Mouse (Mus musculus) lung, embryonic 14.5 days (tissue): ENCODE measurements around the gene Pomp. TPM values are rescaled to one million over a fixed set of nuclear protein-coding genes. Genes with fewer than 3 reads are reported as not detected.

ENCODE experiments used
- ATAC-seq: fragments of 200-750 bp; cut with Nextera tagmentation; 2 replicates; pipeline ENCODE4 v1.8.0; 2017; ENCODE audit warnings: mild to moderate bottlenecking, moderate TSS enrichment, moderate library complexity; ENCODE audit not compliant: insufficient read depth
- DNase-seq: peaks from one replicate; pipeline ENCODE4 v3.0.0-alpha.2; 2015
- H3K27ac ChIP-seq: fragments of 300-500 bp; sonication (generic); 2 replicates; pipeline ENCODE4 v1.5.1; 2014; ENCODE audit warnings: low read depth, mild to moderate bottlenecking, moderate library complexity
- H3K27me3 ChIP-seq: fragments of 300-500 bp; sonication (generic); 2 replicates; pipeline ENCODE4 v1.6.1; 2014; ENCODE audit warnings: low read length, control low read depth; ENCODE audit not compliant: insufficient read depth
- H3K36me3 ChIP-seq: fragments of 300-500 bp; sonication (generic); 2 replicates; pipeline ENCODE4 v1.6.1; 2014; ENCODE audit warnings: control low read depth; ENCODE audit not compliant: insufficient read depth
- H3K4me1 ChIP-seq: fragments of 300-500 bp; sonication (generic); 2 replicates; pipeline ENCODE4 v1.6.1; 2014; ENCODE audit warnings: antibody characterized with exemption, control low read depth; ENCODE audit not compliant: insufficient read depth
- H3K4me2 ChIP-seq: fragments of 300-500 bp; sonication (generic); 2 replicates; pipeline ENCODE4 v1.6.1; 2014; ENCODE audit warnings: mild to moderate bottlenecking
- H3K4me3 ChIP-seq: fragments of 300-500 bp; sonication (generic); 2 replicates; pipeline ENCODE4 v1.5.1; 2014; ENCODE audit warnings: low read depth, low read length
- H3K9ac ChIP-seq: fragments of 300-500 bp; sonication (generic); 2 replicates; pipeline ENCODE4 v1.6.1; 2014
- H3K9me3 ChIP-seq: fragments of 300-500 bp; sonication (generic); 2 replicates; pipeline ENCODE4 v1.6.1; 2016; ENCODE audit warnings: low read depth, low read length, control low read depth
- CTCF ChIP-seq: IDR thresholded peaks from 2 replicates; pipeline ENCODE4 v1.5.1; 2016; ENCODE audit warnings: antibody characterized with exemption, low read depth
- whole genome bisulfite sequencing: fragments of 180-500 bp; shearing (Covaris S2); extraction: QIAGEN DNeasy Blood & Tissue Kit; methylation state at CpG from one replicate; pipeline ENCODE4 v1.1.7; 2014; 5-methylcytosine and 5-hydroxymethylcytosine counted together
- polyA plus RNA-seq: library from polyadenylated mRNA; unstranded; fragments of >200 nt; fragmentation: Nextera tagmentation; extraction: Ambion mirVana; gene quantifications from 2 replicates; pipeline ENCODE4 v1.2.1, GENCODE M21; 2014

The Pomp gene
- polyA plus RNA-seq, 1 experiment from 2014 or later = 506 TPM

DNA sequence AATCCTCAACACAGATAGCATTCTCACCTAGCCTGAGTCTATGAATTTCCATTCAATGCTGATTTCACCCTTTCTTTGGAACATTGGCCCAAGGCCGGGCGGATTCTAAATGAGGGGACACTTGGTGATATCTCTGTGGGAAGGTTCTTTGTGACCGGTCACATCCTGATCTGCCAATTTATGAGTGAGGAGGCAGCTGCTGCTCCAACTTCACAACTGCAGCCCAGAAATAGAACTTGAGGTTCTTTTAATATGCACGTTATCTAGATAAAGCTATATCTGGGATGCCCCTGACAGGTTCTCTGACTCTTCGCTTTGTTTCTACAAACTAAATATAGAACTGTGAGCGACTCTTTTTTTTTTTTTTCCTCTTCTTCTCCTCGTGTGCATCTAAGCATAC is 10.1 kb upstream of the Pomp start:
- Histone ChIP-seq H3K27me3 (no peaks in the 10 kb centered on the region), H3K9ac (no peak overlapping the region), H3K27ac (no peak overlapping the region), H3K4me2 (no peak overlapping the region), H3K9me3 (no peaks in the 10 kb centered on the region), H3K4me3 (no peak overlapping the region), H3K4me1 (no peaks in the 10 kb centered on the region), H3K36me3 (no peaks in the 10 kb centered on the region)
- TF ChIP-seq CTCF = no peak
- ATAC-seq = no peak
- DNase-seq = no peak
- WGBS = 50% methylated on average over 7 of the region's 7 CpGs

DNA sequence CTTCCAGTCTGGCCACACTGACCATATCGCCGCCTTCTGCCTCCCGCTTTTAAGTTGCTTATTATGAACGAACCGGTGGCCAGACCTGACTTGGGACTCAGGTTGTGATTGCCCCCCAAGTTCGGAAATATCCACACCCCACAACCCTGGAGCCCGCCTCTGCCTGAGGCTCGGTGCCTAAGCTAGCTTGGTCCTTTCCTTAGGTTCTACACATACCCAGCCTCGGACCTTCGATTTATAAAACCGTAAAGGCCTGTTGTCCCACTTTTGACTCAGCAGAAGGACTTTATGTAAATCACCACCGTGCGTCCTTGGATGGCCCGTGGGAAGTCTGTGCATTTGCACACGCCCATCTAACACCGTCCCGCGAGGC is 199 bp upstream of the Pomp start:
- peak overlapping the region; percentile 94 for H3K4me2 ChIP-seq
- no peaks in the 10 kb centered on the region for H3K27me3 ChIP-seq
- H3K4me3 ChIP-seq = peak overlapping the region; percentile 96
- no peaks in the 10 kb centered on the region for H3K9me3 ChIP-seq
- peaks cover 24% of the 10 kb centered on the region for H3K36me3 ChIP-seq
- 1% methylated on average over 18 of the region's 18 CpGs for WGBS
- H3K9ac ChIP-seq = peak overlapping the region; percentile 84
- TF ChIP-seq CTCF = no peak
- DNase-seq (no peak), ATAC-seq (no peak)
- H3K4me1 ChIP-seq = peaks cover 5% of the 10 kb centered on the region
- H3K27ac ChIP-seq = peak overlapping the region; percentile 76

DNA sequence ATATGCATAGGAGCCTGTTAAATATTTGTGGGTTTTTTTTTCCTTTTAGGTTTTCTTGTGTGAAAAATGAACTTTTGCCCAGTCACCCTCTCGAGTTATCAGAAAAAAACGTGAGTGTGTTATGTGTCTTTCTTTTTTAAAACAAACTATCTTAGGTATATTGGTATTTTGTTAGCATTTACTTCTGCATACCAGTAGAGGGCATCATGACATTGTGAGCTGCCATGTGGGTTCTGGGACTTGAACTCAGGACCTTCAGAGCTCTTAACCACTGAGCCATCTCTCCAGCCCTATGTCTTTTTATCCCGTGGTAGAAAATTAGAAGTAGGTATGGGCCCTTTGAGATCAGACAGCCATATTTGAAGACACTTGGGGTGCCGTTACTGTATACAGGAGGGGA is 8.4 kb downstream of the Pomp start:
- H3K4me1 ChIP-seq = no peaks in the 10 kb centered on the region
- no peaks in the 10 kb centered on the region for H3K27me3 ChIP-seq
- DNase-seq = no peak
- peaks cover 87% of the 10 kb centered on the region for H3K36me3 ChIP-seq
- 86% methylated on average over 4 of the region's 4 CpGs for WGBS
- TF ChIP-seq CTCF = 0 out of 2 replicates have a peak, but pooled peaks have one; percentile 33
- H3K9me3 ChIP-seq = no peaks in the 10 kb centered on the region
- no peak overlapping the region for H3K4me2 ChIP-seq
- H3K4me3 ChIP-seq = no peak overlapping the region
- no peak overlapping the region for H3K9ac ChIP-seq
- no peak overlapping the region for H3K27ac ChIP-seq
- ATAC-seq = no peak

DNA sequence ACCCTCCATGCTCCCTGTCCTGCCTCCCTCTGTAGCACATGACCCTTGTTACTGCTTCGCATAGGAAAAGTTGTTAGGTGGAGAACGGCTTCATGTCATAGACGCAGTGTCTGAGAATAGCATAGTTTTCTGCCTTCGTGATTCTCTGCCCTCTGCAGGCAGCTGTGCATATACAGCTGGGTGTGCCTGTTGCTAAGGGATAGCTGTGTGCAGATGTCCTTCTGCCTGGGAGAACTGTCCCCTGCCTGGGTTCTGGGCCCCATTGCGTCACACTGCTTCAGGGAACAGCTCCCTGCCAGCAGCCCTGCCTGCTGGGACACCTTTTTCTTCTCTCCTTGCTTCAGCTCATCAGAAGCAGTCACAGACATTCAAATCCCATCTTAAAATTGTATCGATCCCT is 9.3 kb downstream of the Pomp start:
- no peaks in the 10 kb centered on the region for H3K4me1 ChIP-seq
- 72% methylated on average over 6 of the region's 6 CpGs for WGBS
- ATAC-seq (peak; percentile 39; the same call in 1 of the 2 replicates), DNase-seq (peak; percentile 43)
- H3K27me3 ChIP-seq = no peaks in the 10 kb centered on the region
- peak; percentile 10; the same call in 1 of the 2 replicates for TF ChIP-seq CTCF
- H3K4me2 ChIP-seq = no peak overlapping the region
- H3K9me3 ChIP-seq = no peaks in the 10 kb centered on the region
- no peak overlapping the region for H3K9ac ChIP-seq
- peak overlapping the region; percentile 66 for H3K27ac ChIP-seq
- peaks cover 87% of the 10 kb centered on the region for H3K36me3 ChIP-seq
- H3K4me3 ChIP-seq = no peak overlapping the region

DNA sequence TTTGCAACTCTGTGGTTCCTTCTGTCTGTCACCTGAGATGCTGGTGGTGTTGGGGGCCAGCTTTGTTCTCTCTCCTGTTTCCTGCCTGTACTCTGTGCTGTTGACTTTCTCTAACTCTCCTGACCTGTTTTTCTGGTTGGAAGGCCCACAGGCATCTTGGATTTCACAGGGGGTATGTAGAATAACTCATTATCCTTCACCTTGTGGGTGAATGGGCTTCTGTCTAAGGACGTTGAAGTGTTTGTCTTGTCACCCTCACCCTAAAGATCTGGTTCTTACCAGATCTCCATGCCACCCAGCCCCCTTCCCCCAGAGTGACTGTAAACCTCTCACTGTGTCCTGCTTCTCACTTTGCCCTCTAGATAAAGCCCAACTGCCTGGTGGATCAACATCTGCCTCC is 10.0 kb downstream of the Pomp start:
- Histone ChIP-seq H3K4me3 (no peak overlapping the region), H3K9me3 (no peaks in the 10 kb centered on the region), H3K9ac (no peak overlapping the region), H3K4me2 (no peak overlapping the region), H3K36me3 (peaks cover 89% of the 10 kb centered on the region), H3K27me3 (no peaks in the 10 kb centered on the region), H3K4me1 (no peaks in the 10 kb centered on the region), H3K27ac (peak overlapping the region; percentile 66)
- DNase-seq (peak; percentile 66), ATAC-seq (peak; percentile 80)
- WGBS = 67% methylated on average over 1 of the region's 1 CpGs
- TF ChIP-seq CTCF = no peak

DNA sequence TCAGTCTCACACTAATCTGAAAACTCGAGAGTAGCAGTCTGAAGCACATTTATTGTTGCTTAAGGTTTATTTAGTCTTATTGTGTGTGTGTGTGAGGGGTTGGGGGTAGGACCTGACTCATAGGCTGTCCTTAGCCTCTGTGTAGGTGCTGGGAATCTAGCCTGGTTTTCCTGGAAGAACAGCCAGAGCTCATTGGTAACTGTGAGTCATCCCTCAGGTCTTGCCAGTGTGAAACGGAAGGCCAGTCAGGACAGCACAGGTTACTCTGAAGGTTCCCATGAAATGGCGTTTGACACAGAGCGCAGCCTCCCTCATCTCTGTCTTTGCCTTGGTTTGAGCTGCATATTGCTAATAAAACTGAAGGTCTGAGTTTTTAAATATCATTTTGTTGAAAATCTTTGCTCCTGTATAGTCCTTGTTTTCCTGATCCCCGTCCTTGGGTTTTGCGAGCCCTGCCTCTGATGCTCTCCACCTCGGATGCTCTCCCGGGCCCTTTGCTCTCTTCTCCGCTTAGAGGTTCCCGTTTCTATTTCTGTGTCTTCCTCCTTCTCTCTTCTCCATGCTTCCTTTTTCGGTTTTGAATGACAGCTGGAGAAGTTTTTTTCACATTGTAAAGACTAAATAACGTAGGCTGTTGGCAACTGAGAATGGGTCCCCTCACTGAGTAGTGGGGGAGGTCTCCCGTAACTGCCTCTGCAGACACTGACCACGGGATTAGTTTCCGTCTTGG is 11.0 kb downstream of the Pomp start:
- no peak overlapping the region for H3K4me3 ChIP-seq
- H3K27ac ChIP-seq = peak overlapping the region; percentile 48; the same call in 1 of the 2 replicates
- TF ChIP-seq CTCF = no peak
- no peaks in the 10 kb centered on the region for H3K27me3 ChIP-seq
- ATAC-seq (no peak), DNase-seq (no peak)
- H3K4me1 ChIP-seq = no peaks in the 10 kb centered on the region
- H3K9ac ChIP-seq = no peak overlapping the region
- WGBS = 85% methylated on average over 15 of the region's 15 CpGs
- peaks cover 94% of the 10 kb centered on the region for H3K36me3 ChIP-seq
- H3K9me3 ChIP-seq = no peaks in the 10 kb centered on the region
- H3K4me2 ChIP-seq = no peak overlapping the region

DNA sequence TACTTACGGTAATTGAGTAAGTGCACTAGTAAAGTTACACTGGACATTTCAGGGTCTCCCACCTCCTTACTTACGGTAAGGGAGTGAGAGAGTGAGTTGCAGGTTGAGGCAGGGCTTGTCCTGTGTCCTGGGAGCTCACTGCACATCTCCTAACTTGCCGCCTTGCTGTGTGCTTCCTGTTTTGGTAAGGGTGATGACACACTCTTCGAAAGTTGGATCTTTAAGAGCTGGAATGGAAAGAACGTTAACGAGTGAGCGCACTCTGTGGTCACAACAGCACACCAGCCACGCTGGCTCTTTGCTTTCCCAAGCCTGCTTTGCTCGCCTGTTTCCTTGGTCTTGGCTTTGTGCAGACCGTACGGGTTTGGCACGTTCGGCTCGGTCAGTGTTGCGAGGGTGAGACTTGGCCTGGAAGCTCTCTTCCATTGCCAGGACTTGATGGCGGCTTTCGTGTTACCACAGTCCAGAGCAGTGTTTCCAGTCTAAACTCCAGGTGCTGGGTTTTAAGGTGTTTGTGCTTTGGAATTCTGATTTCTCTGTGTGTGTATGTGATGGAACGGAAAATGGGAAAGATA is 14.3 kb downstream of the Pomp start:
- H3K27me3 ChIP-seq = no peaks in the 10 kb centered on the region
- TF ChIP-seq CTCF = no peak
- ATAC-seq = no peak
- peaks cover 87% of the 10 kb centered on the region for H3K36me3 ChIP-seq
- H3K4me1 ChIP-seq = no peaks in the 10 kb centered on the region
- H3K27ac ChIP-seq = no peak overlapping the region
- no peak overlapping the region for H3K9ac ChIP-seq
- H3K4me2 ChIP-seq = no peak overlapping the region
- H3K4me3 ChIP-seq = no peak overlapping the region
- no peaks in the 10 kb centered on the region for H3K9me3 ChIP-seq
- DNase-seq = no peak
- 91% methylated on average over 18 of the region's 18 CpGs for WGBS
